Mouse (Mus musculus) gastrocnemius, postnatal 25 days (tissue): ENCODE measurements around the gene Gm45785. TPM values are rescaled to one million over a fixed set of nuclear protein-coding genes. Genes with fewer than 3 reads are reported as not detected.
A peak's percentile ranks its signal among the peaks of the same experiment; 100 is the strongest.

ENCODE experiments used
- DNase-seq: peaks from one replicate; pipeline ENCODE4 v3.0.0; 2022
- total RNA-seq, 2 experiments: library from RNA; stranded (reverse); gene quantifications; 1 replicate in 1 of 2; 2 replicates in 1 of 2; pipeline ENCODE4 v1.2.3; 2021

Gm45785 gene
- total RNA-seq, 2 experiments from 2014 or later, result not detected

DNA sequence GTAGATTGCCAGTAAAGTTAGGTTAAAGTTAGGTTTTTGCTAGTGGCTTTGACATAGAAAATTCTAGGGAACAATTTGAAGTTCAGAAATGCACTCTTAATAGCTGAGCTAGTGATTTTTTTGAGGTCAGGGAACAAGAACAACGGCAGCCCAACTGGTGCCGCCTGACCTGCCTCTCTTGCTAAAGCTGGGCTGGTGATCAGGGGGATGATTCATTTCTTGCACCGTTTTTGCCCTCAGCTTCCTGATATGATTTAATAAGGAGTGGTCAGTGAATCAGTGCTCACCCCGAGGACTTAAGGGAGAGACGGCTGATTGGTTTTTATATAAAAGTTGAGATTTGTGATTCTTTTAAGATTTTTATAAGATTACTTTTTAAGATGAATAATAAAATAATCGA is 24.7 kb downstream of the Gm45785 start:
- no peak for DNase-seq

DNA sequence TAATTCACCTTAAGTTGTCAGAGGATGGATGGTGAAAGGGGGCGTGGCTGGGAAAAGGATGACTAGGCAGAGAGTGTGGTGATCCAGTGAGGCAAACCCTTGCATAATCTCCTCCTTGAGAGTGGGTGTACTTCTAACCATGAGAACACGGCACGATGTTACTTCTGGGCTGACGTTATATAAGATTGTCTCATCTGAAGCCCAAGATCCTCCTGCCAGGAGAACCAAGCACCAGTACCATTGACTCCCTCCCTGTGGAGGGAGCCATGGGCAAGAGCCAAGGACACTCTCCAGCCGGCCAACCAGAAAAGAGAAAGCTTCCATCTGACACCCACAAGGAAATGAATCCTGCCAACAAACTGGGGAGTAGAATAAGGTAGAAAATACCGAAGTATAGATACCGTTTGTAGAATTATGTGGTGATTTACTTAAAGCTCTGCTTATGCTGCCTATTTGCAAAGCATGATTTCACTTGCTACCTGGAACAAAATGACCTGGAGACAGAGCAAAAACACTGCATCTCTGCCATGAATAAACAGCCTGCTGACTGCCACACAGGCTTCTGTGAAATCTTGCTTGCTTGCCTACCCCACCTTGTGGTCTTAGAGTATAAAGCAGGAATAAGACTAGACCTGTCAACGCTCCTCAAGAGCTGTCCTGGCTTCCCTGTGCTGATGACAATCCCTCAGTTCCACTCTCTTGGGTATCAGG is 27.8 kb downstream of the Gm45785 start:
- DNase-seq, result peak; percentile 47

DNA sequence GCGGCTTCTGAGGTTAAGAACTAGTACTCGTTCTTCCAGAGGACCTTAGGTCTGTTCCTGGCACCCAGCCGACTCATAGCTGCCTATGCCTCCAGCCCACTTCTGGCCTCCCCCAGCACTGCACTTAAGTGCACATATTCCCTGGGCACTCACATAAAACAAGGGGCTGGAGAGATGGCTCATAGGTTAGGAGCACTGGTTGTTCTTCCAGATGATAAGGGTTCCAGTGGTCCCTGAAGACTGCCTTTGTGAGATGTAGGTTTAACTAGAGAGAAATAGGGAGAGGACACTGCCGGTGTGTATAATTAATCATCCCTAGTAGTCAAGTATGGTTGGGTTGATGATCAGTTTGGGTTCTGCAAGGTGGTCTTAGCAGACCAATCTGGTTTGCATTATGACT is 33.4 kb downstream of the Gm45785 start:
- no peak for DNase-seq

DNA sequence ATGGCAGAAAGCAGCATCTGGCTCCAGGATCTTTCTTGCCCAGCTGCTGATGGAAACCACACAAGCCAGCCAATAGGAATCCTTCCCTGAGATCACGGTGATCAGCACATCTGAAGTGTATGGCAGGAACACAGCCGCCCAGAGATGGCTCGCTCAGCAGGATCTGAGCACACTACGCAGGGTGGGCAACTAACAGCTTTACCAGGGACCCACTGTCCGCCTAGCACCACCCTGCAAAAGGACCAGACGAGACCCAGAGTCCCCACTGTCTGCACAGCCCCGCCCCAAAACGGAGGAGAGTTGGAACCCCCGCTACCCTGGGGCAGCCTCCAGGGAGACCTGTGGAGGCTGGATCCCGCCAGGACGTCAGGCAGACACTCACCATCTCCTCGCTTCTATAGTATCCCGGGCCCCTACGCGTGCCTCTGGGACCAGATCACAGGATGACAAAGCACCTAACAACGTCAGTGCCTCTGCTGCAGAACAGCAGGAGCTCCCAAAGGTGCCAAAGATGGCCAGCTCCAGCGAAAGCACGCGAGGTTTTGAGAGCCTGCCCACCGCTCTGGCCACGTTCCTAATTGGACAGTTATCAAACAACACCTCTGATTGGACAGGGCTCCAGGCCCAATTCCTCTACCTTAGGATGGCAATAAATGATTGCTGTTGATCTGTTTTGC is 34.3 kb downstream of the Gm45785 start, which contains the start of gene Zfp941:
Gene Zfp941 (minus strand): TSS at position 526 of the 677 bp plus-strand sequence.
- DNase-seq, result no peak

DNA sequence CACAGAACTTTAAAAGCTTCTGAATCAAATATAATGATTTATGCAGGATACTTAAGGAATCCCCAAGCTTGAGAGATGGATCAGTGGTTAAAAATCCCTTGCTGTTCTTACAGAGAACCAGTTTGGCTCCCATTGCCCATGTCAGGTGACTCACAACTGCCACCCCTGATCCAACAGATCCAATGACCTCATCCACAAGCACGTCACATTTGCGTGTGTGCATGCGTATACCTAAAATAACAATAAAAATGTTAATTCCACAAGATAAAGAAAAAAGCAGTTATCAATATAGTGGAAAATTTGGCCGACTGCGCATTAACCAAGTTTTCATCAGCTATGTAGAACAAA is 34.9 kb downstream of the Gm45785 start:
- DNase-seq, result no peak

DNA sequence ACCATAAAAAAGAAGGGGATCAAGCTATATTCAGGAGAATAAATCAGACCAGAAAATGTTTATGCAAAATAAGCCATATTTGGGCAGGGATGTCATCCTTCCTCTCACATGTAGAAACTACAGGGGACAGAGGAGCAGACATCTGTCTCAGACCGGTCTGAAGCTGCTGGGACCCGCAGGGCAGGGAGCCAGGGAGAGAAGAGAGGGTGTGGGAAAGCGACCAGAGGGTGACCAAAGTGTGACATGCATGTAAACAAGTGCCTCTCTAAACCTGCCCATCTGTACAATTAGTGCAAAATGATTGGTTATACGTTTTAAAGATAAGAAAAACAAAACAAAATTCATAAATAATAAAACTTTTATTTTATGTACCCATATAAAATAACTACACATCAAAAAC is 36.0 kb downstream of the Gm45785 start:
- DNase-seq, result no peak

DNA sequence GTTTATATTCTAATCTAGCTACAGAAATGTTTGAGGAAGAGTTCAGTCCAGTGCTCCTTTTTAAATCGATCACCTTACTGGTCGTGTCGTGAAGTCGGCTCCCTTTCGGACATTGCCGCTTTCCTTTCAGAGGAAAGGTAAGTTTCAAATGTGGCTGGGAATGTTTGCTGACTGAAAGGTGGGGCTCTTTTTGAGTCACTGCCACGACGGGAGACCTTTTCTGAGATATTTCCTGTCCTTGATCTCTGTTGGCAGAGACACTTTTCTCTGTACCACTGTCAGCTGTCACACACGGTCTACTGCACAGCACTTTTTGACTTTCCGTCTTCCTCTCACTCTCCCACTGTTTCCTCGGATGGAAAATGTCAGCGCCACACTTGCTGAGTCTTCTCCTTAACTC is 43.3 kb downstream of the Gm45785 start:
- no peak for DNase-seq

DNA sequence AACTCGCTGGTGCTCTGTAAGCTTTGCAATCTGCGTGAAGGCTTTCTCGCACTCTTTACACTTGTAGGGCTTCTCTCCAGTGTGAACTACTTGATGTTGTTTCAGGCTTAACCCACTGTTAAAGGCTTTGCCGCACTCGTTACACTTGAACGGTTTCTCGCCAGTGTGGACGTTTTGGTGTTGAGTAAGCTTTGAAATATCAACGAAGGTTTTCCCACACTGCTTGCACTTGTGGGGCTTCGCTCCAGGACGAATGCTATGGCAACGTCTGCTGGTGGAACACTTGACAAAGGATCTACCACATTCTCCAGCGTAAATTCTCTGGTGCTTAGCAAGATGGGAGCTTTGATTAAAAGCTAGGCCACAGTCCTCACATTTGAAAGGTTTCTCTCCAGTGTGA is 44.4 kb downstream of the Gm45785 start:
- no peak for DNase-seq

DNA sequence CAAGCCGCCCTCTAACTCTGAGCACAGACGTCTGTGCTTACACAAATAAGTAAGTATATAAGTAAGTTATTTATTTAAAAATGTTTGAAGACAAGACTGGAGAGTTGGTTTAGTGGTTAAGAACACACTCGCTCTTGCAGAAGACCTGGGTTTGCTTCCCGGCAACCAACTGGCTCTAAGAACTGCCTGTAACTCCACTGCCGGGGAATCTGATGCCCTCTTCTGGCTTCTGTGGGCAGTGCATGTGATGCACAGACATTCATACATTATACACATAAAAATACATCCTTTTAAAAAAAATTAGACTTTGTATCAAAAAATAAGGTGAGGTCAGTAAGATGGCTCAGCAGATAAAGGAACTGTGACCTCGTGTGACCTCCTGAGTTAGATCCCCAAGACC is 45.6 kb downstream of the Gm45785 start:
- no peak for DNase-seq

DNA sequence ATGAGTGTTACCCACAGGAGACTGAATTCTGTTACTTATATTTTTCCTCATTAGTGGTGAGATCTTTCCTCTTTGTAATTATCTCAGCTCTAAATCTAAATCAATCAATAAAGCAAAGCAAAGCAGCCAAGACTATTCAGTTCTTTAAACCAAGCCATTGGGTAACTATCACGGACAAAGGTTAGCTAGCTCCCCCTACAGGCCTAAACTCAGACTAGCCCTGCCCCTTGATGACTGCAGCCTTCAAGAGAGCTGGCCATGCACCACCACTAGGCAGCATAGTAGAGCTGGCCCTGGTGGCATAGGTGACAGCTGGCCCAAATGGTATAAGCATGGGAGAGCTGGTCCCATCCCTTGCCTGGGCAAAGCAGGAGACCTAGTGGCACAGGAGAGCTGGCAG is 50.4 kb downstream of the Gm45785 start:
- DNase-seq, result no peak

DNA sequence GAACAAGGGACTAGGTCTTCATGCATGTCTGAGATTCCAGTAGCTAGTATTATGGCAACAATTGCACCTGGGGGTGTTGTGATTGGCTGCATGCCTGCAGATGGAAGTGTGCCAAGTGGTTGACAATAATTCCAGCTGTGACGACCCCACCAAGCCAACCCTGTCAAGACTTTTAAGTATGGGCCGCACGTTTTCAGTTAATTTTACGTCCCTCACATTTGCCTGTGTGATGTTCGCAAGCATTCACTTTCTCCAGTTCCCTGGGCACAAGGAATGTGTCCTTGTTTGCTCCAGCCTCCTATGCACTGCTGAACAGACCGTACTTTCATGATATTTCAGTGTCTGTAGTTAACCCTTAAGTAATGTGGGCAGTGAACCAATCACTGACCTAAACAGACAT is 53.5 kb downstream of the Gm45785 start:
- no peak for DNase-seq

DNA sequence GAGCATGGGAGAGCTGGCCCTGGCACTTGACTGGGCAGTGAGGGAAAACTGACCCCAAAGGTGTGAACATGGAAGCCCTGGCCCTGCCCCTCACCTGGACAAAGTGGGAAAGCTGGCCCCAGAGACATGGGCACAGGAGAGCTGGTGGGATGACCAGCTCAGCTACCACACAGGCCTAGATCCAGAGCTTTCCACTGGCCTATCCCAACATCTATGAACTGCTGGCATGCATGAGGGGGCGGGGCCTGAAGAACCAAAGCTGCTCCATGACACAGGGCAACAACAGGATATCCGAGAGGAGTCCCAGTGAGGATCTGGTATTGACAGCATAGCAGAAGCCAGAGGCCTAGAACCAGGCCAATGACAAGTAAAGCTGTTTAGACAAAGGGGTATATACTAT is 57.9 kb downstream of the Gm45785 start:
- DNase-seq, result no peak

DNA sequence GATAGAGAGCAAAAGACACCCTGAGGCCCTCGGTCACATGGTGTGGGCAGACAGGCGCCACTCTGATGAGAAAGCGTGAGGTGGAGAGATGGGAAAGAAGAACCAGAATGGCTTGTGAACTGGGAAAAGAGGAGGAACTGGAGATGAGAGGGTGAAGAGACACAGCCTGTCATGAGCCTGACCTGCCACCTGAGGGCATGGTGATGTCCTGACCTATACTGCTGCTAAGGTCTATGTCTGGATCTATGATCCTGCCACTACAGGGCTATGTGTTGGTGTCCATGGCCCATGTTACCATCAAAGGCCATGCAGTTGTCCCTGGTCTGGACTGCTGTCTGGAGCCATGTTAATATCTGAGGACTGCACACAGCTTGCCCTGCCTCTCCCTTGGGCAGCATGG is 58.5 kb downstream of the Gm45785 start:
- DNase-seq, result no peak

DNA sequence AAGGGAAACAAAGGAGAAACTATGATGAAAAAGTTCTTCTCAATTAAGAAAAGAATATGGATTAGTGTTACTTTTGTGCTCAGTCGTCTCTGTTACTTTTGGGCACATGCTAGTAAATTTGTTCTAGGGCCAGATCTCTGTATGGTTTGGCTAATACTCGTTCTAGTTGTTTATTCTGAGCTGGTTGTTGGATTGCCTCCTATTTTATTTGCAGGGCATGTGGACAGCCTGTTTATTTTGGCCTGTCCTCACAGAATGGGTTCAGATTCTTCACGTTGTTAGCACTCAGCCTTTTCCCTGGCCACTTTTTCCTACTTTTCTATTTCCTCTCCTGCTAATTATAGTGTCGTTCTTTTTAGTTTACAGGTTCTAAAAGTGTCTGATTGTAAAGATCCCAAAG is 62.6 kb downstream of the Gm45785 start:
- no peak for DNase-seq

DNA sequence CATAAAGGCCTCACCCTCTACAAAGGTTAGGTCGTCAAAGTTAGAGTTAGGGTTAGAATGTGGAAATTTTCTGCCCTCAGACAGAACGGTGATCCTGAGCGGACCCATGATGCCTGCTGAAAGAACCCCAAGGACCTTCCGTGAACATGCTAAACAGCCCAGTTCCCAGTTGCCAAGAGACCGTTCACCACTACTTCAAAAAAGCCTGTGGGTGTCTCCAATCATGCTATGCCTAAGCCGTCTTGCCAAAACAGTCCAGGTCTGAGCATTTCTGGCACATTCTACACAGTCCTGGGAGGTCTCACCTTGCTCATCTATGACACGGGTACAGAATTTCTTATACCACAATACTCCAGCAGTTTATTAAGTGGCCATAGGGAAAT is 68.1 kb downstream of the Gm45785 start:
- DNase-seq, result no peak

DNA sequence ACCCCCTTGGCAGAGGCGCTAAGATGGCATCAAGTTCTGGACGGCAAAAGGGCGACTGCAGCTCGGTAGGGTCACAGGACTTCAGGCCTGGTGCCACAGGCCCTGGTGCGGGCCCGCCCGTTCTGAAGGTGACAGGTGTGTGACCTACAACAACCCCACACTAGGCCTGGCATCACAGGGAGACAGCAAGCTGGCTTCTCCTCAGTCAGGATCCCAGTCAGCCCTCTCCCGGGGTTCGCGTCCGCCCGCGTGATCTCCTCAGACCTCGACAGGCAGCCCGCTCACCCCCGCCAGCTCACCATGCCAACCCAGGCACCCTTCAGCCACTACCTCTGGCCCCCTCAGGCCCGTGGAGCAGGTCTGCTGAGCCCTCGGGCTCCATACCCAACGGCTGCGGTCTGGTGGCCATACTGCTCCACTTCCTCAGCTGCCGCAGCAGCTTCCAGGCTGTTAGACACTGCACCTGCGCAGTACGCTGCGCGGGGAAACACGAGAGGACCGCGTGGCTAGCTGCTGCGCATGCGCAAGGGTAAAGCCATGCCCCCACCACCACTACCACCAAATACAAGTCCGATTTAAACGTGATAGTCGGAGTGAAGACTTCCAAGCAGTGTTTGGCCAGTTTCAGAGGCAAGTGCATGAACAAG is 68.6 kb downstream of the Gm45785 start, which contains the start of gene Syce1:
Gene Syce1 (minus strand): TSS at position 447 of the 647 bp plus-strand sequence.
- no peak for DNase-seq

DNA sequence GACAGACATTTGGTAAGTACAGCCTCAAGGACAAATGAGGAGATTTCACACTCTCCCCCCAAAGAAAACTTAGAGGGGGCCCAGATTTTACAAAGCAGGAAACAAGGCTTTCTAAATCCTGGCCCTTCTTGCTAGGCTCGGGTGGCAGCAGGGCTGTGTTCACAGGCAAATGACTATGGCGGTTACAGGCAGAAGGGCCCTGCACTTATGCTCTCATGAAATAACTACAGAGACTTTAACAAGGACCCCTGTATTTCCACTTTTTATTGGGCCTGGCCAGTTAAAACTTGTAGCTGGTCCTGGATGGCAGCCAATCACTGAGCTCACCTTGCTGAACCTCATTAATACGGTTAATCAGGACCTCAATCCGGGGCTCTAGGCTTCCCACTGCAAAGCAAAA is 75.6 kb downstream of the Gm45785 start:
- no peak for DNase-seq

Other genes with a start within 250 kb of the Gm45785 start
- not detected for gene Olfr61, start 227.4 kb downstream of the Gm45785 start, total RNA-seq
- not detected for gene Olfr53, start 209.9 kb downstream of the Gm45785 start, total RNA-seq
- gene Olfr539, start 196.4 kb downstream of the Gm45785 start, total RNA-seq, result not detected
- not detected for gene Olfr45, start 174.4 kb downstream of the Gm45785 start, total RNA-seq
- not detected for gene Olfr541, start 159.1 kb downstream of the Gm45785 start, total RNA-seq
- 10 to 100 TPM in 1 of 2 experiments, under 1 TPM in 1; 0.92 to 35.9 TPM for gene Cyp2e1, start 92.6 kb downstream of the Gm45785 start, total RNA-seq
- not detected for gene Syce1, start 68.5 kb downstream of the Gm45785 start, total RNA-seq
- gene Zfp941, start 34.2 kb downstream of the Gm45785 start, total RNA-seq, result not detected
- not detected for gene Urah, start 21.3 kb downstream of the Gm45785 start, total RNA-seq
- not detected for gene Scgb1c1, start 10.8 kb downstream of the Gm45785 start, total RNA-seq
- not detected for gene Odf3, start 8.5 kb downstream of the Gm45785 start, total RNA-seq
- 10 to 100 TPM; 13.5 to 14.0 TPM for gene Ric8a, start 626 bp upstream of the Gm45785 start, total RNA-seq
- 10 to 100 TPM in 1 of 2 experiments, 1 to 10 TPM in 1; 7.7 to 10.6 TPM for gene Bet1l, start 1.2 kb upstream of the Gm45785 start, total RNA-seq
- 10 to 100 TPM; 79.5 to 88.7 TPM for gene Psmd13, start 25.6 kb upstream of the Gm45785 start, total RNA-seq
- 10 to 100 TPM; 25.4 to 26.6 TPM for gene Sirt3, start 26.0 kb upstream of the Gm45785 start, total RNA-seq
- 1,000 to 10,000 TPM; 1,696 to 1,975 TPM for gene Cox8b, start 44.1 kb upstream of the Gm45785 start, total RNA-seq
- not detected for gene Nlrp6, start 64.6 kb upstream of the Gm45785 start, total RNA-seq
- 1 to 10 TPM; 4.3 to 4.6 TPM for gene Pgghg, start 85.1 kb upstream of the Gm45785 start, total RNA-seq
- under 1 TPM in 1 of 2 experiments, not detected in 1; 0.64 TPM for gene Ifitm5, start 94.0 kb upstream of the Gm45785 start, total RNA-seq
- not detected for gene Gm45717, start 99.6 kb upstream of the Gm45785 start, total RNA-seq
- gene Ifitm2, start 99.7 kb upstream of the Gm45785 start, total RNA-seq, result 10 to 100 TPM; 54.0 to 75.5 TPM
- gene Ifitm1, start 110.9 kb upstream of the Gm45785 start, total RNA-seq, result under 1 TPM; 0.43 to 0.54 TPM
- 10 to 100 TPM; 34.4 to 52.1 TPM for gene Ifitm3, start 154.4 kb upstream of the Gm45785 start, total RNA-seq
- gene Ifitm6, start 161.6 kb upstream of the Gm45785 start, total RNA-seq, result not detected
- not detected for gene Gm17387, start 172.8 kb upstream of the Gm45785 start, total RNA-seq
- not detected for gene B4galnt4, start 204.8 kb upstream of the Gm45785 start, total RNA-seq
- gene Pkp3, start 221.9 kb upstream of the Gm45785 start, total RNA-seq, result under 1 TPM in 1 of 2 experiments, not detected in 1; 0.29 TPM
- 1 to 10 TPM; 1.4 to 2.4 TPM for gene Sigirr, start 244.2 kb upstream of the Gm45785 start, total RNA-seq